Mouse (Mus musculus) neural tube, embryonic 12.5 days (tissue): Measurements from ENCODE around the gene Osgepl1. TPM values are rescaled to one million over a fixed set of nuclear protein-coding genes. Genes with fewer than 3 reads are reported as not detected.
"Not testable (repeated sequence)": the region's sequence is repeated elsewhere in the genome, so short reads cannot be mapped to it uniquely, and the experiment has no call there.

ENCODE experiments used
- ATAC-seq: fragments of 200-750 bp; cut with Nextera tagmentation; 2 replicates; pipeline ENCODE4 v1.8.0; 2017; ENCODE audit warnings: low read depth, mild to moderate bottlenecking, moderate TSS enrichment, moderate library complexity; ENCODE audit not compliant: low FRiP score
- H3K27ac ChIP-seq: fragments of 300-500 bp; sonication (generic); 2 replicates; pipeline ENCODE4 v1.5.1; 2016
- H3K27me3 ChIP-seq: fragments of 300-500 bp; sonication (generic); replicated peaks from 2 replicates; pipeline ENCODE4 v1.6.1; 2016; ENCODE audit warnings: mild to moderate bottlenecking
- H3K36me3 ChIP-seq: fragments of 300-500 bp; sonication (generic); 2 replicates; pipeline ENCODE4 v1.6.1; 2016; ENCODE audit warnings: mild to moderate bottlenecking
- H3K4me1 ChIP-seq: fragments of 300-500 bp; sonication (generic); 2 replicates; pipeline ENCODE4 v1.6.1; 2016
- H3K4me2 ChIP-seq: fragments of 300-500 bp; sonication (generic); replicated peaks from 2 replicates; pipeline ENCODE4 v1.6.1; 2016; ENCODE audit warnings: mild to moderate bottlenecking
- H3K4me3 ChIP-seq: fragments of 300-500 bp; sonication (generic); 2 replicates; pipeline ENCODE4 v1.5.1; 2016
- H3K9ac ChIP-seq: fragments of 300-500 bp; sonication (generic); 2 replicates; pipeline ENCODE4 v1.6.1; 2016; ENCODE audit warnings: mild to moderate bottlenecking
- H3K9me3 ChIP-seq: fragments of 300-500 bp; sonication (generic); 2 replicates; pipeline ENCODE4 v1.6.1; 2016; ENCODE audit warnings: mild to moderate bottlenecking
- WGBS: fragments of 180-500 bp; shearing (Covaris S2); methylation state at CpG from one replicate; pipeline ENCODE4 v1.1.7; 2016; 5-methylcytosine and 5-hydroxymethylcytosine counted together
- polyA plus RNA-seq: library from polyadenylated mRNA; unstranded; fragments of >200 nt; fragmentation: Nextera tagmentation; extraction: Ambion mirVana; gene quantifications from 2 replicates; pipeline ENCODE4 v1.2.1, GENCODE M21; 2016

Gene Osgepl1
- polyA plus RNA-seq, 1 experiment from 2014 or later = 26.4 TPM

GRCm38 (mm10) chr1:53333527-53333926, 20.1 kb downstream of the Osgepl1 start:
- H3K4me1 ChIP-seq, ATAC-seq, H3K9me3 ChIP-seq, H3K36me3 ChIP-seq, H3K4me2 ChIP-seq, H3K27me3 ChIP-seq, H3K9ac ChIP-seq, H3K4me3 ChIP-seq, H3K27ac ChIP-seq: not testable (repeated sequence)
- 92% methylated on average over 5 of the region's 5 CpGs for WGBS

- Histone ChIP-seq H3K27ac (no peak overlapping the region), H3K4me1 (no peaks in the 10 kb centered on the region), H3K36me3 (peaks cover 3% of the 10 kb centered on the region), H3K9me3 (no peaks in the 10 kb centered on the region), H3K9ac (no peak overlapping the region), H3K4me2 (no peak overlapping the region), H3K4me3 (no peak overlapping the region), H3K27me3 (no peaks in the 10 kb centered on the region)
- no peak for ATAC-seq
Measured at GRCm38 (mm10) chr1:53335465-53335864, 22.0 kb downstream of the Osgepl1 start.

- peaks cover 12% of the 10 kb centered on the region for H3K9me3 ChIP-seq
- H3K4me3 ChIP-seq, H3K9ac ChIP-seq, ATAC-seq, H3K27ac ChIP-seq, H3K4me1 ChIP-seq, H3K4me2 ChIP-seq, H3K27me3 ChIP-seq: not testable (repeated sequence)
- WGBS = 65% methylated on average over 2 of the region's 2 CpGs
- H3K36me3 ChIP-seq = peaks cover 22% of the 10 kb centered on the region
Measured at GRCm38 (mm10) chr1:53337403-53337802, 24.0 kb downstream of the Osgepl1 start.

- ATAC-seq = no peak
- 96% methylated on average over 2 of the region's 2 CpGs for WGBS
- Histone ChIP-seq H3K9me3 (peaks cover 13% of the 10 kb centered on the region), H3K27me3 (no peaks in the 10 kb centered on the region), H3K4me2 (no peak overlapping the region), H3K4me3 (no peak overlapping the region), H3K9ac (no peak overlapping the region), H3K4me1 (no peaks in the 10 kb centered on the region), H3K36me3 (peaks cover 50% of the 10 kb centered on the region), H3K27ac (no peak overlapping the region)
Measured at GRCm38 (mm10) chr1:53341071-53341470, 27.6 kb downstream of the Osgepl1 start.

GRCm38 (mm10) chr1:53352327-53353261, 39.2 kb downstream of the Osgepl1 start, which contains the start of the genes Asdurf, Gm28551 and Asnsd1:
Gene Asdurf (minus strand): TSS chr1:53352619.
Gene Gm28551 (minus strand): TSS chr1:53352667.
Gene Asnsd1 (minus strand): TSS chr1:53352752.
- under 1% methylated on average over 43 of the region's 44 CpGs for WGBS
- H3K9ac ChIP-seq = peak within 1 kb of the TSS; percentile 93

GRCm38 (mm10) chr1:53358988-53359387, 45.6 kb downstream of the Osgepl1 start:
- Histone ChIP-seq H3K4me3 (no peak overlapping the region), H3K27ac (no peak overlapping the region), H3K4me1 (no peaks in the 10 kb centered on the region), H3K36me3 (no peaks in the 10 kb centered on the region), H3K9ac (no peak overlapping the region), H3K27me3 (no peaks in the 10 kb centered on the region), H3K9me3 (no peaks in the 10 kb centered on the region), H3K4me2 (no peak overlapping the region)
- ATAC-seq = no peak

More at GRCm38 (mm10) chr1:53352327-53353261, 39.2 kb downstream of the Osgepl1 start, which contains the start of the genes Asdurf, Gm28551 and Asnsd1:
- Histone ChIP-seq H3K9me3 (no peaks in the 10 kb centered on the region), H3K4me2 (peak within 1 kb of the TSS; percentile 59), H3K27me3 (no peaks in the 10 kb centered on the region), H3K4me1 (peaks cover 7% of the 10 kb centered on the region), H3K36me3 (peaks cover 19% of the 10 kb centered on the region), H3K27ac (peak within 1 kb of the TSS; percentile 83), H3K4me3 (peak within 1 kb of the TSS; percentile 86)
- ATAC-seq = peak; percentile 100

Other genes starting within 250 kb of the Osgepl1 start
- not detected in 2 replicates for gene 1700019A02Rik, start 126.0 kb upstream of the Osgepl1 start, polyA plus RNA-seq
- gene Pms1, start 16.6 kb upstream of the Osgepl1 start, polyA plus RNA-seq = 15.9 and 18.7 TPM in 2 replicates
- 62.2 and 64.5 TPM in 2 replicates for gene Ormdl1, start 16.5 kb upstream of the Osgepl1 start, polyA plus RNA-seq
- not detected in 2 replicates for gene Gm28778, start 16.5 kb upstream of the Osgepl1 start, polyA plus RNA-seq
- 12.2 and 18.8 TPM in 2 replicates for gene Asdurf, start 39.0 kb downstream of the Osgepl1 start, polyA plus RNA-seq
- 0.72 and 1.2 TPM in 2 replicates for gene Gm28551, start 39.0 kb downstream of the Osgepl1 start, polyA plus RNA-seq
- gene Asnsd1, start 39.1 kb downstream of the Osgepl1 start, polyA plus RNA-seq = 74.0 and 80.7 TPM in 2 replicates